Mouse (Mus musculus) liver, adult 2 months (tissue): ENCODE data around the gene Bace1. TPM values are rescaled to one million over a fixed set of nuclear protein-coding genes. Genes with fewer than 3 reads are reported as not detected.

Experiments
- DNase-seq: peaks from one replicate; pipeline ENCODE4 v3.0.0-alpha.2; 2011; ENCODE audit warnings: low read depth, low spot score; ENCODE audit errors: extremely low read depth
- H3K27ac ChIP-seq: fragments of 200-500 bp; replicated peaks from 2 replicates; pipeline ENCODE4 v1.5.1; 2012; ENCODE audit warnings: low read depth, mild to moderate bottlenecking, control low read depth, inconsistent platforms, low read length; ENCODE audit not compliant: insufficient read depth
- H3K27me3 ChIP-seq: fragments of 200-500 bp; 2 replicates; pipeline ENCODE4 v1.6.1; 2012; ENCODE audit warnings: mild to moderate bottlenecking, moderate library complexity, low read length, inconsistent platforms; ENCODE audit not compliant: control insufficient read depth, insufficient read depth
- H3K36me3 ChIP-seq: fragments of 200-500 bp; 2 replicates; pipeline ENCODE4 v1.6.1; 2012; ENCODE audit warnings: low read length, inconsistent platforms; ENCODE audit not compliant: control insufficient read depth, insufficient read depth
- H3K4me1 ChIP-seq: fragments of 200-500 bp; 2 replicates; pipeline ENCODE4 v1.6.1; 2011; ENCODE audit warnings: low read length; ENCODE audit not compliant: control insufficient read depth, insufficient read depth
- H3K4me3 ChIP-seq: fragments of 200-500 bp; 2 replicates; pipeline ENCODE4 v1.5.1; 2011; ENCODE audit warnings: low read depth, mild to moderate bottlenecking, control low read depth, low read length, moderate library complexity; ENCODE audit not compliant: insufficient read depth
- H3K79me2 ChIP-seq: fragments of 200-500 bp; 2 replicates; pipeline ENCODE4 v1.6.1; 2012; ENCODE audit warnings: inconsistent platforms, mild to moderate bottlenecking, low read length, moderate library complexity; ENCODE audit not compliant: control insufficient read depth, insufficient read depth
- H3K9ac ChIP-seq: fragments of 200-500 bp; 2 replicates; pipeline ENCODE4 v1.6.1; 2012; ENCODE audit warnings: low read depth, mild to moderate bottlenecking, control low read depth, inconsistent platforms, low read length
- CTCF ChIP-seq: fragments of 200-500 bp; IDR thresholded peaks from 2 replicates; pipeline ENCODE4 v1.5.1; 2011; ENCODE audit warnings: low read depth, low read length, control low read depth
- POLR2A ChIP-seq: fragments of 200-500 bp; IDR thresholded peaks from 2 replicates; pipeline ENCODE4 v1.6.1; 2011; ENCODE audit warnings: low read length, control low read depth; ENCODE audit not compliant: insufficient read depth; ENCODE audit errors: extremely low read depth
- WGBS: fragments of 180-500 bp; shearing (Covaris S2); methylation state at CpG from one replicate; pipeline ENCODE4 v1.1.7; 2018; 5-methylcytosine and 5-hydroxymethylcytosine counted together
- polyA plus RNA-seq: library from polyadenylated mRNA; depleted of rRNA; stranded (reverse); fragments of >200 nt; gene quantifications from 2 replicates; pipeline ENCODE4 v1.2.3, GENCODE M21; 2012
- total RNA-seq: library from RNA; depleted of rRNA; stranded (reverse); fragments of >200 nt; gene quantifications from 2 replicates; pipeline ENCODE4 v1.2.3, GENCODE M21; 2014

The Bace1 gene
- total and polyA plus RNA-seq, 2 experiments, result 7.6 to 24.1 TPM

DNA sequence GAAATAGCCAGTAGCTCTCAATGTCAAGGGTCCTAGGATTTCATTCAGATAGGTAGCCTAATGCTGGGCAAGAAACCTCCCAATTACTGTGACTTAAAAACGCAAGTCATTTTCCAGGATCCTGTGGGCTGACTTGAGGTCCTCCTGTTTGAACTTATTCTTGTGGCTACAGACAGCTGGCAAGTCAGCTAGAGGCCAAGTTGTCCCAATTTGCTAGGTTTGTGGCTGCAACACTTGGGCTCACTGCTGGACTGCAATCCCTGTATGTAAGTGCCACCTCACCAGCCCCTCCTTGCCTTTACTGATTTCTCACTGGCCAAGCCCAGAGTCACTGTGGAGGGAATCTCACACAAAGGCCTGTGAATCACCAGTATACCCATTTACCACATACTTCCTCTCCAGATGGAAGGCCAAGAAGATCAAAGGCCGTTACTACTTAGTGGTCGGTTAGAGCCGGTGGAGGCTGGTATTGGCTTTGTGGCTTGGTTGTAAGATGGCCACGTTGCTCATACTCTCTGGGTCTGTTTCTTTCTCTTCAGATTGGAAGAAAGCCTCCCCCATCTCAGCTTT lies 8.6 kb downstream of the Bace1 start:
- no peak overlapping the region for H3K27ac ChIP-seq
- no peak for DNase-seq
- H3K79me2 ChIP-seq, result peaks cover 9% of the 10 kb centered on the region; the same call in 1 of the 2 replicates
- H3K4me1 ChIP-seq, result peaks cover 27% of the 10 kb centered on the region
- no peaks in the 10 kb centered on the region for H3K36me3 ChIP-seq
- no peak overlapping the region for H3K9ac ChIP-seq
- no peak overlapping the region for H3K4me3 ChIP-seq
- TF ChIP-seq CTCF (no peak), POLR2A (no peak)
- WGBS, result 89% methylated on average over 5 of the region's 5 CpGs
- H3K27me3 ChIP-seq, result no peaks in the 10 kb centered on the region

DNA sequence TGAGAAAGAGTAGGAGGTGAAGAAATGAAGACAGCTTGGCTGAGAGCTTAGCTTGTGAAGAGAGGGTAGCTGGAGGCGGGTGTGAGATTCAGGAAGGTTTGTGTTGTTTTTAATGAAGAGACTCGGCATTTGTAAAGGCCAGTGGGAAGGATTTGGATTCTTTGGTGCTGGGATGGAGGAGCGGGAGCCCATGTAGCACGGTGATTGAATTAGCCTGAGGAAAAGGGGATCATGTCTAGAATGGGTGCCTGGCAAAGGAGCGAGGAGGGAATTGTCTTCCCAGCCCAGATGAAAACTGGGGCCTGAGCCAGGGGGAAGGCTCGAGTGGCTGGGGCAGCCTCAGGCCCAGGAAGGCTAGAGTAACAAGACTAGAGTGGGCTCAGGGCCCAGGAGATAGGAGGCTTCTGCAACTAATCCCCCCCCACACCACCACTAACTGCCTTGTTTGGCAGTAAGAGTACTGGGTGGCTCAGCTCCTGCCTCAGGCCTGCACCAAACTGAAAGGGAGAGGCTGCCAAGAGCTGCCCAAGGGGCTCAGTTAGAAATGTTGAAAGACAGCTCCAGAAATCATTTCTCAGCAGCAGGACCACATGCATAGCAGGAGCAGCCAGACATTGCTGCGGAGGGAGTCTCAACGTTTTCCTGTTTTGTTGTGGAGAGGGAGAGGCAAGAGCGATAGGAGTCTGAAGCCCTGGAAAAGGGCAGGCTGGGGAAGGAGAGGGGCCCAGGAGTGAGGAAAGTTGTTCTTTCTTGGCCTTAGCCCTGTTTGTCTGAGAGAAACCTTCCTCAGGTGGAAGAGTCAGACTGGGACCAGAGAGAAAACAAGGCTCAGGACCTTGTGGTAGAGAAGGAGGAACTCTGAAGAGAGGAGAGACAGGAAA lies 11.4 kb downstream of the Bace1 start:
- Histone ChIP-seq H3K27me3 (no peaks in the 10 kb centered on the region), H3K4me1 (peaks cover 24% of the 10 kb centered on the region), H3K9ac (peak overlapping the region; percentile 55), H3K79me2 (peaks cover 2% of the 10 kb centered on the region; the same call in 1 of the 2 replicates), H3K27ac (peak overlapping the region; percentile 85), H3K36me3 (no peaks in the 10 kb centered on the region), H3K4me3 (no peak overlapping the region)
- DNase-seq, result peak; percentile 41
- TF ChIP-seq POLR2A, result no peak
- no peak for TF ChIP-seq CTCF
- WGBS, result 36% methylated on average over 9 of the region's 9 CpGs

DNA sequence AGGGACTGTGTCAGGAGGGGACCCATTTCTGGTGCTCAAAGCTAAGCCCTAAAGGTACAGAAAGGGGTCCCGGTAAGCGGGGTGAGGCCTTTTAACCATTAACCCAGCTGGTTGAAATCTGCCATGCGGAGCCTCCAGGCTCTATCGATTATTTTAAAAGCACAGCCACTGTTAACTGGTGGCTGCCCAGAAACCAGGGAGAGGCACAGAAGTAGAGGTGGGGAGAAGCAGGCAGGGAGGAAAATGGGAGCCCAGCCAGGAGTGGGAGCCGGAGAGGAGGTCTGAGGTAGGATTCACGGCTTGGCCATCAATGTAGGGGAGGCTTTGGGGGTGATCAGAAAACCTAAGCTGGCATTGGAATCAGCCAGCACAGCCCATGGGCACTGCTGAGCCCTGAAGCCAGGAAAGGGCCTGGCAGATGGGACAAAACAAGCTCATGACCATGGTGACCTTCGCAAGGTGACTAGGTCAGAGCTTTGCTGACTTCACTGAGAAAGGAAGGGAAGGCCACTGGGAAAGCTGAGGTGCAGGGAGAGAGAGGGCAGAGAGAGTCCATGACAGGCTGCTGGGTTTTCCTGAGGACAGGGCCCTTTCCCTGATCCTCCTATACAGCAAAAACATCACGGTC lies 12.3 kb downstream of the Bace1 start:
- no peaks in the 10 kb centered on the region for H3K36me3 ChIP-seq
- H3K4me1 ChIP-seq, result peaks cover 24% of the 10 kb centered on the region
- no peak overlapping the region for H3K4me3 ChIP-seq
- TF ChIP-seq CTCF (no peak), POLR2A (no peak)
- WGBS, result 22% methylated on average over 8 of the region's 8 CpGs
- H3K27ac ChIP-seq, result peak overlapping the region; percentile 85
- H3K9ac ChIP-seq, result peak overlapping the region; percentile 55
- peak; percentile 94 for DNase-seq
- H3K79me2 ChIP-seq, result peaks cover 2% of the 10 kb centered on the region; the same call in 1 of the 2 replicates
- no peaks in the 10 kb centered on the region for H3K27me3 ChIP-seq

DNA sequence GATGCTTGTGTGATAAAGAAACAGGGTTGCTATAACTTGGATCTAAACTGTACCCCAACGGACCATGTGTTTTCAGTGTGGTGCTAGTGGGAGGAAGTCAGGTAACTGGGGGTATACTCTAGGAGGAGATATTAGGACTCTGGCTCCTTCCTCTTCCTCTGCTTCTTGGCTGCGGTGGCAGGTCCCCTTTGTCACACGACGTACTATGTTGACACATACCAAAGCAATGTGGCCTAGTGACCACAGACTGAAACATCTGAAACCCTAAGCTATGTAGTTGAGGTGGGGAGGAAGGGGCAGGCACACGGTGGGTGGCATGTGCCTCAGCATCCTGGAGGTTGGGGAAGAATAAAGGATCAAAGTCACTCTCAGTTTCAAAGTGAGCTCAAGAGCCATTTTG lies 12.9 kb downstream of the Bace1 start:
- peaks cover 24% of the 10 kb centered on the region for H3K4me1 ChIP-seq
- no peak for TF ChIP-seq POLR2A
- TF ChIP-seq CTCF, result no peak
- H3K27me3 ChIP-seq, result no peaks in the 10 kb centered on the region
- peaks cover 2% of the 10 kb centered on the region; the same call in 1 of the 2 replicates for H3K79me2 ChIP-seq
- no peak overlapping the region for H3K4me3 ChIP-seq
- peak; percentile 48 for DNase-seq
- H3K27ac ChIP-seq, result peak overlapping the region; percentile 85
- H3K36me3 ChIP-seq, result no peaks in the 10 kb centered on the region
- peak overlapping the region; percentile 29; the same call in 1 of the 2 replicates for H3K9ac ChIP-seq
- 12% methylated on average over 5 of the region's 5 CpGs for WGBS

DNA sequence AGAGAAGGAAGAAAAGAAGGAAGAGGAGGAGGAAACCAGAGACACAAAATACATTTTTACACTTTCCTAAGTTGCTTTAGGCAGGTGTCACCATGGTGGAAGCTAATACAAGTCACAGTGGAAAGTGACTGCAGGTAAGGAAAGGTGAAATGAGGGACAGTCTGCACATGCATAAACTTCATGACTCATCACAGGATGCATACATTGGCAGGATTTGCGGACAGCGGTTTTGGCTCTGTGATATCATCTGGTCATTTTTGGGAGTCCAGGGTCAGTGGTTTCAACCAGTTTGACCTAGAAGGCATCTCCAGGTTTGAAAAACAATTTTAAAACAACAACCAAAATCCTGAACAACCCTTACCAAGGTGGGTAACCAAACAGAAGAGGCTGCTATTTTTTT lies 13.4 kb downstream of the Bace1 start:
- Histone ChIP-seq H3K27me3 (no peaks in the 10 kb centered on the region), H3K27ac (no peak overlapping the region; the same call in 1 of the 2 replicates), H3K4me3 (no peak overlapping the region), H3K79me2 (peaks cover 2% of the 10 kb centered on the region; the same call in 1 of the 2 replicates), H3K9ac (no peak overlapping the region), H3K36me3 (peaks cover under 1% of the 10 kb centered on the region; the same call in 1 of the 2 replicates), H3K4me1 (peaks cover 24% of the 10 kb centered on the region)
- WGBS, result 81% methylated on average over 2 of the region's 2 CpGs
- no peak for TF ChIP-seq POLR2A
- TF ChIP-seq CTCF, result no peak
- no peak for DNase-seq
